Mouse (Mus musculus) heart, adult 8-10 months (tissue): Measurements from ENCODE around the gene Sf3b3. TPM values are rescaled to one million over a fixed set of nuclear protein-coding genes. Genes with fewer than 3 reads are reported as not detected.
"Not testable (repeated sequence)": the region's sequence is repeated elsewhere in the genome, so short reads cannot be mapped to it uniquely, and the experiment has no call there.

Experiments
- DNase-seq: peaks from one replicate; pipeline ENCODE4 v3.0.0; 2022; ENCODE audit warnings: low spot score
- total RNA-seq, 4 experiments: library from RNA; stranded (reverse); gene quantifications; 2 replicates each; pipeline ENCODE4 v1.2.4; 2022

Gene Sf3b3
- total RNA-seq, 4 experiments from 2014 or later: 33.5 to 38.7 (median 36.1) TPM

DNA sequence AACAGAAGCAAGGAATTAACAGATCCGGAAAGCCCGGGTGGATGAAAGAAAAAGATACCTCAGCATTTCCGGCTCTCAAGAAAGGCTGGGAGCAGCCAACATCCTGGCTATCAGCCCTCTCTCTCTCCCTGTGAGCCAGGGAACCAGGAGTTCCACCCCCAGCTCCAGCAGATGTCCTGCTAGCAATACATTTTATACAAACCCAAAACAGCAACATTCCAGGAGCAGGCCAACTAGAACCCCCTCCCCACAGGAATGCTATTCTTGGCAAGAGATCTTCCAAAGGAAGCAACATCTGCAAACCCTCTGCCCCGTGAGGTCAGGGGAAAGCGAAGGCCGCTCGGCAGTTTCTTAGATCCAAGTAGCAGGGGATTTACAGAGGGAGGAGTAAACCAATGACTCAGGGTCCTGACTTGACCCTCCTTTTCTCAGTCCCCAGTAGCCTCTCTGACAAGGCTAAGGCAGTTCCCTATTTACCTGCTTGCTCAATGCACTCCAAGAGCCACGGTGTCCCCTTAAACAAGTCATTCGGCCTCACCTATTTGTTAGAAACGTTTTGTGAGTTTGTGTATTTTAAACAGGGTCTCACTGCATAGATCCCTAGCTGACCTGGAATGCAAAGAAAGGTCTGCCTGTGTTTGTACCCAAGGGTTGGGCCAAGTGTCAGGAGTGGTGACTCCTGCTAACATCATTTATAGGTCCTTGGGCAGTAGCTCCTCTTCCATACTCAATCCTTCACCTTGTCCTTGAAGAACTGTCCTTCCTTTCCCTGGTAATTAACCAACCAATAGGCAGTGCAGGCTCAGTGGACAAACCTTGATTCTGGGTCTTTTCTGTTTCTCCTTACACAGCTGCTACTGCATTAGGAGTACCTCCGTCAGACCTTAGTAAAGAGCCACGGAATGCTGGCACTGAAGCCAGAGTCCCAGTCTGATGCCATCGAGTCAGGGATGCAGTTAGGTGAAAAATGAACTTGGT lies 37.8 kb downstream of the Sf3b3 start:
- DNase-seq: peak; percentile 38

GRCm38 (mm10) chr8:110806146-110806545 lies 40.4 kb downstream of the Sf3b3 start:
- no peak for DNase-seq

DNA sequence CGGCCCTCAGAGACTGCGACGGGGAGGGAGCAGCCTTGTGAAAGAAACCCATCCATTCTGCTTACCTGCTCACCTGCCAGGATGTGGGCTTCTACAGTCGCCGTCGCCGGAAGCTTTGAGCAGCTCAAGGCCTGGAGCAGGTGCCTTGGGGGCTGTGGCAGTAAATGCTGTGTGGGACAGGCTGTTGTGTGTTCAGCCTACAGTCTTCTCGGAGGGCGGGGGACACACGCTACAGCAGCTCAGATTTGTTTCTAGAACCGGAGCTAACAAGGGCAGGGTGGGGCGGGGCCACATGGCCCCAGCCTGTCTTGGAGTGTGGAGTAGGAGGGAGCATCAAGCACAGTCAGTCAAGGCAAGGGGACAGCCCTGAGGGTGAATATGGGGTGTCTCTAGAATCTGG lies 40.9 kb downstream of the Sf3b3 start, which contains the start of gene Il34:
Gene Il34 (minus strand): TSS at position 256 of the 400 bp plus-strand sequence.
- DNase-seq: no peak

DNA sequence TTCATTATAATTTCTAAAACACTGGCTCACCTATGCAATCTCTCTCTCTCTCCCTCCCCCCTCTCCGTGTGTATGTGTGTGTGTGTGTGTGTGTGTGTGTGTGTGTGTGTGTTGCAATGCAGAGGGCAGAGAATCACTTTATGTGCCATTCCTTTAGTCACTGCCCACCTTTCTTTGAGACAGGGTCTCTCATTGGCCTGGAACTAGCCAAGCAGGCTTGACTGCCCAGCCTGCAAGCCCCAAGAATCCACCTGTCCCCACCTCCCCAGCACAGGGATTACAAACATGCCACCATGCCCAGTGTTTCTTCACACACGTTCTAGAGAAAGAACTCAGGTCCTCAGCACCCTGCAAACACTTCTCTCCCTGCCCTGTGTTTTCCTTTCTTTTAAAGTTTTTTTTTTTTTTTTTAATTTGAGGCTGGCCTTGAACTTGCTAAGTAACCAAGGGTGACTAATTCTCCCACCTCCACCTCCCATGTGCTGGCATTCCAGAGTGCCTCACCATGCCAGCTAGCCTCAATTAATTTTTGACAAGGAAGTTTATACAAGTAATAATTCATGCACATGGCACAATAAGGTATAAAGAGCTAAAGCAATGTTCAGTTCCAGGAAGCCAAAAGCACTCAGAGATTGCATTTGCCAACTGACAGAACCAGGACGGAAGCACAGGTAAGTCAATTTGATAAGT lies 41.6 kb downstream of the Sf3b3 start:
- DNase-seq: no peak

- no peak for DNase-seq
These were observed 42.7 kb downstream of the Sf3b3 start for GRCm38 (mm10) chr8:110803856-110804255.

- DNase-seq: peak; percentile 31
These were observed 43.6 kb downstream of the Sf3b3 start for GRCm38 (mm10) chr8:110802988-110803387.

- DNase-seq: no peak
These were observed 49.5 kb downstream of the Sf3b3 start for GRCm38 (mm10) chr8:110797086-110797485.

DNA sequence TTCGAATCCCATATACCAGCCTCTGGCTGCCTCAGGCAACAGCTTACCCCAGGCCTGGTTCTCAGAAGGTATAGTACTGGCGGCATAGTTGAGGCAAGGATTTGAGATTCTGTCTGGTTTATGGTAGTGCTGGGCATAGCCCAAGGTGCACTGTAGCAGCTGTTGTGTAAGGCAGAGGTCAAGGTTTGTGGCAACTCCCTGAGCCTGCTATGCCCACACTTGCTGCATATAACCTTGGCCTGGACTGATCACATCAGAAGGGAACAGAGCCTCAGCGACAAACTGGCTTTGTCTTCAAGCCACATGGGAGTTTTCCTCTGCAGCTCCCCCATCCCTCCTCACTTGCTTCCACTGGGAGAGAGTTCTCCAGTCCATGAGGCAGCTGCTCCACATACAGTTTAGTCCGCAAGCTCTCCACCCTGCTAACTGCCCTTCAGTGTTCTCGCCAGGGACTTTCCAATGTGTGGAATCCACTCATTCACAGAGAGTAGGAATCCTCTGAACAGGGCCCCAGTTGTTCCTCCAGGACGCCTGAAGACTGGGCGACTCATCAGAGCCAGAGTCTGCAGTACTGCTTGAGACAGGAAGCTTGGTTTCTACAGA lies 52.1 kb downstream of the Sf3b3 start:
- DNase-seq: no peak

GRCm38 (mm10) chr8:110793936-110794335 lies 52.7 kb downstream of the Sf3b3 start:
- no peak for DNase-seq

GRCm38 (mm10) chr8:110793511-110793910 lies 53.1 kb downstream of the Sf3b3 start:
- DNase-seq: no peak

DNA sequence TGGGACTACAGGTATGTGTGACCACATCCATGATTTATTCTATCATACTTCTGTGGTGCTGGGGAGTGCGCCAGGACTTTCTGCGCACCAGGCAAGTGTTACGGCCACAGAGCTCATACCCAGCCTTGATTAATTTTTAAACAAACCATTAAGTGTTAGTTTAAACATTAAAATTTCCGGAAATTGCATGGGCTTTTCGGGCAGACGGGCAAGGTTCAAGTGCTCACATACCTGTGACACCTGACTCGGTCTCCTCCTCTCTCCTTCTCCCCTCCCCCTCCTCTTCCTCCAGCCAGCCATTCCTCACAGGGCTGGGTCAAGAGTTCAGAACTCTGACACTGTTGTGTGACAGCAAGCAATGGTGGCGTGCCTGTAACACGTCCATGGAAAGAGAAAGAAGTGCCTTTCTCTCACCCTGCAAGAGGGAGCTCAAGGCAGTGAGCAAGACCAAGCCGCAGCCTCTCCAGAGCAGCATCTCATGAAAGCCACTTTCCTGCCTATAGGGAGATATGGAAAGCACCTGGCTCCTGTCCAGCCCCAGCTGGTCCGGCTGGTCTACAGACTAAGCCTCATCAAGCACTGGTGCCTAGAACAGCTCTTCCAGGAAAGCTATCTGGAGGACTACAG lies 53.9 kb downstream of the Sf3b3 start:
- no peak for DNase-seq

DNA sequence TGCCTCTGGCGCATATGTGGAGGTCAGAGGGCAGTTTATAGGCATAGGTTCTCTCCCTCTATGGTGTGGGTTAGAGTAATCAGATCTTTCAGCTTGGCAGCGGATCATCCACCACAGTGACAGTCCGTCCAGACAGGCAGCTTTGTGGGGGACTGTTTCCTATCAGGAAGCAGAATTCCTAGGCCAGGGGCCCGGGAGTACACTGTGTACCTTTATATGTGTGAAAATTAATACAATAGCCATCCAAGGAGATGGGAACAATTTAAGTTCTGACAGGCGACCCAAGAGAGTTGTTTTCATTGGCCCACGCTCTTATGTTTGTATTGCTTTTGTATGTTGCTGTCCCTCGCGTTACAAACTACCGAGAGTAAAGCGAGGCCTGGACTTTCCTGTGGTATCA lies 55.4 kb downstream of the Sf3b3 start:
- no peak for DNase-seq

- DNase-seq: no peak
These were observed 56.3 kb downstream of the Sf3b3 start for GRCm38 (mm10) chr8:110790270-110790669.

- DNase-seq: no peak
These were observed 57.0 kb downstream of the Sf3b3 start for GRCm38 (mm10) chr8:110789571-110789970.

DNA sequence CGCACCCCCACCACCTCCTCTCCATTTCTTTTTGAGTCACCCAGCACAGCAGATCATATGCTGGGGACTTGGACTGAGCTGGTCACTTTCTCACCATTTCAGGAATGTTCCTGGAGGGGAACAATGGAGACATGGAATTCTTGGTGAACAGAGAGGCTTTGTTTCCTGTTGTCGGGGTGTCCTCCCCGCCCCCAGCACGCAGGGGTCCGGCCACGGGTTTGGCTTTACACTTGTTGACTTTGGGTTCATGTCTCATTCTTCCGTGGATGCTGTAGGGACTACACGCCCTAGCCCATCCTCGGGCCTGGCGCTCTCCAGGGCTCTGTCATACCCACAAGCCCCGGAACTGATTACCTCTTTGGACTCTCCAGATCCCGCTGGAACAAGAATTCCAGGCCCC lies 57.6 kb downstream of the Sf3b3 start:
- DNase-seq: no peak

DNA sequence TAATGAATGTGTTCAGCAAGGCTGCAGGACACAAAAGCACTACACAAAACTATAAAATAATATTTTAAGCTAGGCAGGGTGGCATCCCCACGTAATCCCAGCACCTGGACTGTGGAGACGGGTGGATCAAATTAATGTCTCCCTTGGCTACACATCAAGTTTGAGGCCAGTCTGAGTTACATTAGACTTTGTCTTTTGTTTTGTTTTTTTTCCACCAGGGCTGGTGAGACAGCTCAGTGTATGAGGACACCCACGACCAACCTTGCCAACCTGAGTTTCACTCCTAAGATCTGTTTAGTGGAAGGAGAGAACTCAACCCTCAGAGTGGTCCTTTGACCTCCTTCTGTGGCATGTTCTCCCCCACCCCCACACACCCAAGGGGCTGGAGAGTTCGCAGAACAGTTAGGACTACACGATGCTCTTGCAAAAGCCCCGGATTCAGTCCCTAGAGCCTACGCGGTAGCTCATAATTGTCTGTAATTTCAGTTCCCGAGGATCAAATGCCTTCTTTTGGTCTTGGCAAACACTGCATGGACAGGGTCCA lies 59.1 kb downstream of the Sf3b3 start:
- DNase-seq: no peak

DNA sequence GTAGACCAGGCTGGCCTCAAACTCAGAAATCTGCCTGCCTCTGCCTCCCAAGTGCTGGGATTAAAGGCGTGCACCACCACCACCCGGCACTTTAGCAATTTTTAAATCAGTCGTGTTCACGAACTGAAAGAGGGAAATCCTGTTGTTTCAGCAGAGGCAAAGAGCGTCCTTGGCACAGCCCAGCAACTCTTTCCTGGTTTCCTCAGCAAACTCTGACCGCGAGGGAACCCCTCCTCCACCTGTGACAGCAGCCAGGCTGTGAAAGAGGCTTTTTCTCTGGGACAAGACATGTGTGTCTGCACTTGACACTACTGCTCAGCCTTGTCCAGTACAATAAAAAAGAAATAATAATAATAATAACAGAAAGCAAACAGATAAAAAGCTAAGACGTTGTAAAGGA lies 59.7 kb downstream of the Sf3b3 start:
- DNase-seq: no peak

- DNase-seq: not testable (repeated sequence)
These were observed 60.1 kb downstream of the Sf3b3 start for GRCm38 (mm10) chr8:110786501-110786900.

DNA sequence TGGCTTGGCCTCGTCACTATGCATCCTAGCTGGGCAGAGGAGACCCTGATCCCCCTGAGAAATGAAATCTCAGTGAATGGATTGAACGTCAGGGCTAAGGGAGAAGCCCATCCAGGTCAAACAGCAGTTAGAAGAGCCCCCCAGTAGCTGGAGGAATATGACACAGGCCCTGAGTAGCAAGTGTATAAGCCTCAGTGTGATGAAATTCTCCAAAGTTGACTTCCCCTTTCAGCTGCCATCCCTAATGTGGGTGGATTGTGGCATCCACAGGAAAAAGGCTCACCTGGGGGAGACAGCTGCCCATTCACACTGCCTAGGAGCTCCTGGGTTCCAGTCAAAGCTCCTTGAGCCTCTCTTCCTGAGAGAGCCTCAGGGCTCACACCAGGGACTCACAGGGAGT lies 61.2 kb downstream of the Sf3b3 start:
- DNase-seq: no peak

DNA sequence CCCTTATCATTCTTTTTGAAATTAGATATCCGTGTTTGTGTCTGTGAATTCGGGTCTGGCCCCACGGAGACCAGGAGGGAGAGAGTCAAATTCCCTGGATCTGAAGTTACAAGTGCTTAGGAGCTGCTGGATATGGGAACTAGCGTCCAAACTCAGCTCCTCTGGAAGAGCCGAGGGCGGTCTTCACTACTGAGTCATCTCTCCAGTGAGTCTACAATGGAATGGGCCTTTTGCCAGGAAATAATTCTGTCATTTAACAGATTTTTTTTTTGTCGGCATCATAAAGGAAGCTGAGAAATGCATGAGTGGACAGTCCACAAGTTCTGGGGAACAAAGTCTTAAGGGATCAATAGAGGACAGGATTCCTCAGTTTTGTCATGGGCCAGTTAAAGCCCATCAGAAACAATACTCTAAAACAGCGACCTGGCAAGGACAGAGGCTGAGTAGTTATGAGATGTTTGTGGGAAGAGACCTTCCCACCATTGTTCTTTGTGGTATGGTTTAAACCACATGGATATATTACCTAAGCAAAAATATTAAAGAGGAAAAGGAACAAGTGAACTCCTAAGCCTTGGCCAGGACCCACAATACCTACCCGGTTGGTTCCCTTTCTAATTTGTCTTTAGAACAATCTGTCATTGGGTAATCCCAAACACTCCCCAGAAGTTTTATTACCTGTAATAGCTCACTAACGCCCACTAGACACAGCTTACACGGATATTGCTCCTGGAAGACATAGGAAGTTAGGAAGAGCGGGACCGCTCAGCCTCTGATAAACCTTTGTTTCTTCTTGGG lies 66.5 kb downstream of the Sf3b3 start:
- DNase-seq: no peak

DNA sequence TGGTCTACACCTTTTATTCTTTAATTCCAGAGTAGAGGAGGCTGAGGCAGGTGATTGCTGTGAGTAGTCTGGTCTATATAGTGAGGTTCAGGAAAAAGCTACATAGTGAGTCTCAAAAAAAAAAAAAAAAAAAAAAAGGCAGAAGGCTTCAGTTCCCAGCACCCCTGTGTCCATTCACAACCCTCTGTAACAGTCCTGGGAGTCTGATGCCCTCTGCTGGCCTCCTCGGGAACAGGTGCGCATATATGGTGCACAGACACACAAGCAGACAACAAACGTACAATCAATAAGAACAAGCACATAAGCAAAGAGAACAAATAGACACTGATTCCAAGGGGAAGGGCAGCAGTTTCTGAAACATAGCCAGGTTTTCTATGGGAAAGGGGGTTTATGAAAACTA lies 70.3 kb downstream of the Sf3b3 start:
- no peak for DNase-seq
